Mouse (Mus musculus) frontal cortex, adult (tissue): ENCODE results near the gene Gm49361.
"Not testable (repeated sequence)": the region's sequence is repeated elsewhere in the genome, so short reads cannot be mapped to it uniquely, and the experiment has no call there.

ENCODE experiments used
- ATAC-seq: cut with Nextera tagmentation; 2 replicates; pipeline ENCODE4 v1.9.2; 2017; ENCODE audit warnings: mild to moderate bottlenecking, moderate library complexity, mixed read lengths; ENCODE audit not compliant: low TSS enrichment

Gm49361 gene

GRCm38 (mm10) chr14:57746001-57746771, at the start of gene Gm49361:
Gene Gm49361, minus strand, starts transcription at chr14:57746103.
- peak; percentile 82 for ATAC-seq

GRCm38 (mm10) chr14:57791171-57791570, 45.3 kb upstream of the Gm49361 start:
- no peak for ATAC-seq

DNA sequence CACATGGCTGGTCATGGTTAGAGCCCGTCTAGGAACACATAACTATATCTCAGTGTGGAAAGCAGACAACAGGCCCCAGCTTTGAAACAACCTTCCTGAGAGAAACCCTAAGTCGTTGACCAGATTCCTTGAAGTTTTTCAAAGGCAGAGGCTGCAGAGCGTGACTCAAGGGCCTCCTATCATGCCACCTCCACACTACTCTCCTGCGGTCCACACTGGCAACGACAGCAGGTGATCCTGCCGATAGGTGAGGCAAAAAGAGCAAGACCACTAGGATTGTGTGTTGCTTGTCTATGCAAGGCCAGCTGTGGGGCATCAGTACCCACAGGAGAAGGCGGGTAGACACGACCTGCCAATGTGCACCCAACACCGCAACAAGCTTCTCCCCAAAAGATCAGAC, 43.9 kb upstream of the Gm49361 start:
- no peak for ATAC-seq

GRCm38 (mm10) chr14:57789311-57789710, 43.4 kb upstream of the Gm49361 start:
- no peak for ATAC-seq

DNA sequence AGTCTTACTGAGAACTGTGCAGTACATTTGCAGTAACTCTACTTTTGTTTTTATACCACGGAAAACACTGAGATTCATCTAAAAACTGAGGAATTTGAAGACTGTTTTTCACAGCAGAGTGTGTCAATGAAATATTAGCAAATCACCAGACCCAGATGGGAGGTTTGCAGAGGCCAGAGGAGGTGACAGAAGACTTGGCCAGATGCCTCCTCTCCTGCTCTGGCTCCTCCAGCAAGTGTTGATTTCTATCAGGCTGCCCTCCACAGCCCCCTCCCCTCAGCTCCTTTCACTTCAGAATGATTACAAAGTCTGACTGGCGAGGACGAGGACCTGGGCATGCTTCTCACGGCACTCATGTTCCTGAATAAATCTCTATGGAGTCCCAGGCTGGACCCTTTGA, 41.5 kb upstream of the Gm49361 start:
- no peak for ATAC-seq

DNA sequence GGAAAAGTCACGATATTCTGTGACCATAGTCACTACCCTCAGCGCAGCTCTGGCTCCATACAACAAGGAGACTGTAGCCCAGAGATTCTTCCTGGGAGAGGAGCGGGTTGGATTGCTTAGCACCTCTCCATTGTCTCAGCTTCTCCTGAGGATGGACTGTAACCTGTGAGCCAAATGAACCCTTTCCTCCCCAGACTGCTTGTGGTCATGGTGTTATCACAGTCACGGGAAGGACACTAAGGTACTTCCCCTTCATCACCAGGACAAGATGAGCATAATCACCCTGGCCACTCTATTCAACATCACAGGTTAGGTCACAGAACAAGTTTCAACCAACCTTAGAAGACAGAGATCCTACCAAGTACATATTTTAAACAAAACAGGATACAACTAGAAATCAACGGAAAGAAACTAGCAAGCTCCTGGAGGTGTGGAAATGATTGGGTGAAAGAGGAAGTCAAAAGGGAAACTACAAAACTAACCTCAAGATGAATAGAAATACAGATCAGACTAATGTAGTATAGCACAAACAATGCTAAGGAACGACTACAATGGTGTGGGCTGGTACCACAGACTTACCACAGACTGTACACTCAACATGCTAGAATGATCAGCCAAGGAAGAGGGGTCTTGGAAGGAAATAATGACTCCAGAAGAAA, 26.4 kb upstream of the Gm49361 start:
- no peak for ATAC-seq

DNA sequence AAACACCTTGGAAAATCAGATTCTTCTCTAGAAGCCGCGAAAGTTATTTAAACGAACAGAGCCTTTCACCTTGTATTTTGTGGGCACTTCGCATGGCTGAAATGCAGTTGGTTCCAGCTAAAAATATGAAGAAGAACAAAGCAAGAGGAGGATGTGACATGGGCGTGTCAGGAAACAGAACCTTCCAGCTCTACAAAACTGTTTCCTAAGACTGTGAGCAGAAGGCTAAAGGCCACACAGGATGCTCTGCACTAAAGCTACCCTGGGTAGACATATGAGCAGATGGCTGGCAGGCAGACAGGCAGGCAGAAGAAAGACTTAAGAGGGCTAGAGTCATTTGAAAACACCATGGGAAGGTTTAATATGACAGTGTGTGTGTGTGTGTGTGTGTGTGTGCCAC, 23.2 kb upstream of the Gm49361 start:
- no peak for ATAC-seq

GRCm38 (mm10) chr14:57760447-57761412, 14.8 kb upstream of the Gm49361 start:
- no peak for ATAC-seq

- no peak for ATAC-seq
Measured at GRCm38 (mm10) chr14:57758237-57758636, 12.3 kb upstream of the Gm49361 start, which contains the start of gene Lats2. Gene Lats2, minus strand, starts transcription at chr14:57758388.

- ATAC-seq = no peak
Measured at GRCm38 (mm10) chr14:57756094-57756493, 10.2 kb upstream of the Gm49361 start.

- ATAC-seq = no peak
Measured at GRCm38 (mm10) chr14:57755661-57756060, 9.8 kb upstream of the Gm49361 start.

DNA sequence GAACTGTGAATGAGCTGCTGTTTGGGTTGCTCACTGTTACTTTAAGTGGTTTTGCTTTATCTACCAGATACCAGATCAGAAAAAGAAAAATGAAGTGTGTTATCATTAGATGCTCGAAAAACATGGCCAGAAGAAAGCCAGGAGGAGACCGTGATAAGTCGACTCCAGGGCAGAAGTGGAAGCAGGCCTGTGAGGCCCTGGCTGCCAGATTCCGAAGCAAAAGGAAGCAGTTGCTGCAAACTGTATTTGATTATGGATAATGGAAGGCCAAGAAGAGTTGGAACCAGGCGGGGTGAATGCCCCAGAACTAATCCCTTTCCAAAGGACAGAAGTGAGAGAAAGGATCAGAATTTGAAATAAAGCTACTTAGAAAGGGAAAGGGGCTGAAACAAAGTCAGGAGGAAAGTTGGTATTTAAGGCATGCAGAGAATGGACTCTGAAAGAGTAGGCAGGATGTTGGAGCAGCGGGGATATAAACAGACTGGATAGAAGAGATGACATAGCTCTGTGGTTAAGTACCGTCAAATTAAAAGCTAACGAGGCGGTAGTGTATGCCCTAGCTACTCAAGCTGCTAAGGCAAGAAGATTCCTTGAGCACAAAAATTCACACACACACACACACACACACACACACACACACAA, 7.6 kb upstream of the Gm49361 start:
- no peak for ATAC-seq

- ATAC-seq = not testable (repeated sequence)
Measured at GRCm38 (mm10) chr14:57751006-57751405, 5.1 kb upstream of the Gm49361 start.

DNA sequence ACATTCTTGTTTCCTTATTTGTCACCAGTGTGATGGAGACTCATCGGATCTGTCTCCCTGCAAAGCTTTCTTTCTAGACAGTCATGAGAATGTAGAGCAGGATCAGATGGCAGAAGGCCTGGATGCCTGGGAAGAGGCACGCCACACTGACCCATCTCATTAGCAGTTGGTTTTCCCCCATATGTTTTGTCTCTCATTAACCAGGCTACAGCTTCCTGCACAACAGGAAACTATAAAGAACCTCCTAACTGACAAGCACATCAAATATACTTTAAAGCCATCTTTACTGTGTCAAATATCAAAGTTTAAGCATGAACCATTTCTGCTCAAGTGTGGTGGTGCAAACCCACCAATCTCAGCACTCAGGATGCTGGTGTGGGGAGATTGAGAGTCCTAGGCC, 3.6 kb upstream of the Gm49361 start:
- ATAC-seq = no peak

DNA sequence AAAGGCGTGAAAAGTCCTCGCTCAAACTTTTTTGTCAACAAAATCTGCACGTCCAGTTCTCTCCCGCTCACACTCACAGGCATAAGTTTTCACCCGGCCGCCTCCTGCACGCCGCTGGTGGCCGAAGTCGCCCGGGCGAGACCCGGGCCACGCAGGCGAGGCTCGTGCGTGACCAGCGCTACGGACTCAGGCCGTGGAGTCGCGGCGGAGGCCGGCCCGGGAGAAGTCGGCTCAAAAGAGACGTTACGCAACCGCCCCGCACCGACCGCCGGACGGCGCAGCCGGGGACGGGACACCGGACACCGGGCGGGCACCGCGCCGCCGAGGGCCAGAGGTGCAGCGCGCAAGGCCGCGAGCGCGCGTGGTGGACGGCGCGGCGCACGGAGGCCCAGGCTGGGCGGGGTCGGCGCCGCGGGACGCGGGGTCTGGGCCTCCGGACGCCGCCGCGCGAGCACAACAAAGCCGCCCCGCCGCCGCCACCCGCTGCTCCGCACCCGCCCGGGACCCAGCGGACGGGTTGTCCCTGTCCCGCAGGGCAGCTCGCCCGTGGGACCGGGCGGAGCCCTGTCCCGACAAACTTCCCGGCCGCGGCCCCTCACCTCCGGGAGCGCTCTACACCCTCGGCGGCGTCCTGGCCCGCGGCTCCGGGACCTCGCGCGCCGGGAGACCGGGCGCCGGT, 473 bp downstream of the Gm49361 start:
- peak; percentile 28 for ATAC-seq

DNA sequence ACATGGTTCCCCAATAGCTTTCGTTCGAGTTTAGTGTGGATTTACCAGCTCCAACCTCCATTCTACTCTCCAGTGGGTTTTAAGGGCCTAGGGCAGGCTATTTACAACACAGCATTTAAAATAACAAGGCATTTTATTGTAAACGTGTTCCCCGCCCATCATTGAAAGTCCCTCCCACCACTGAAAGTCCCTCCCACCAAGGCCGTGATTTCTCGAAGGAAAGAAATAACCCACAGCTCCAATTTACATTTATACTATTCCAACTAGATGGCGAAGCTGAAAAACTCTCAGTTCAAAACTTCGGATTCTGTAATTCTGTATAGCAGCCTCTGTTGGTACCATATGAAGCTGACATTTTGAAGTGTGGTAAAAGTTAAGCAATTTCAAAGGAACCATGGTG, 1.4 kb downstream of the Gm49361 start:
- no peak for ATAC-seq

- ATAC-seq = no peak
Measured at GRCm38 (mm10) chr14:57740651-57741050, 5.3 kb downstream of the Gm49361 start.

GRCm38 (mm10) chr14:57737089-57737488, 8.8 kb downstream of the Gm49361 start:
- no peak for ATAC-seq

DNA sequence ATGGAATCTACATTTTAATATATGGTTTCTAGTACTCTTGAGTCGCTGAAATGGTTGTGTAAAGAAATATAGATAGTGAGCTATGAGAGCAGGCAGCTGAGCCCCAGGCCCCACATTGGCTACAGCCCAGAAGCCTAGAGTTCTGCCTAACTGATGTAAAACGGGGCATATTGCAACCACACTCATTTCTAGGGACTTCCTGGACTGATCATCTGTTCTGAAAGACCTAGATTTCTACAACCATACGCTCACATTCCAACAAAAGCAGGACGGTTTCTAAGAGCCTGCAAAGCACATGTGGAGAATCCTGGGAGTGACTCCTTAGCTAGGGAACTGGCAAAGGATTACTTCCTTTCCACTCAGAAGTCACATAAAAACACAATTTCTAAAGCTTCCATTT, 9.8 kb downstream of the Gm49361 start:
- ATAC-seq = peak; percentile 41

- peak; percentile 48; the same call in 1 of the 2 replicates for ATAC-seq
Measured at GRCm38 (mm10) chr14:57732668-57733293, 13.1 kb downstream of the Gm49361 start.

DNA sequence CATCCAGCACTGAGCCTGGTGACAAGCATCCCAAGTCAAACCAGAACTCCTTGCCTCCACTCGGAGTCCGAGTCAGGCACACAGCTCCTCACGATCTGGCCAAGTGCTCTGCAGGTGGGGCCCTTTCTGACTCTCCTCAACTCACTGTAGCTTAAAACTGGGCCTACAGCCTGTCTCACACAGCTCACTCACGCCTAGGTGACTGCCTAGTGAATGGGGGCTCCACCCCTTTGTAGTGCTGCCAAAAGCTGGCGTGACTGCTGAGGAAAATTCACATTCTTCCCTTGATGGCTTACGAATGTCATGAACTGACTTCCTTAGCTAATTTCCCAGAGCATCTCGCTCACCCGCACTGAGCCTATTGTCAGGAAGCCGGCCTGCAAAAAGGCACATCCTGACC, 15.4 kb downstream of the Gm49361 start:
- no peak for ATAC-seq
